20 mouse cellular contexts compared by ENCODE assay signal in genomic region chr11:4103522-4103921, GRCm38 (mm10). TPM values are rescaled to one million over a fixed set of nuclear protein-coding genes. Genes with fewer than 3 reads are reported as not detected.
"Had no signal": no experiment of that assay in that cellular context is flagged by ENCODE, and none has a peak within 500 bp of the region (broad histone marks: within the 10 kb centered on the region; RNA-seq: fewer than 3 reads in every experiment).

No protein-coding gene starts in this region.

- H3K36me3 ChIP-seq: stomach, embryonic 15.5 days had no signal

- H3K27ac ChIP-seq: neural tube, embryonic 15.5 days; stomach, embryonic 15.5 days; stomach, postnatal 0 days had no signal

- H3K4me2 ChIP-seq: neural tube, embryonic 15.5 days; stomach, embryonic 15.5 days had no signal

- H3K27me3 ChIP-seq: neural tube, embryonic 15.5 days; stomach, embryonic 15.5 days had no signal

- H3K4me1 ChIP-seq: neural tube, embryonic 15.5 days; stomach, embryonic 15.5 days had no signal

- H3K4me3 ChIP-seq: neural tube, embryonic 15.5 days; stomach, embryonic 15.5 days had no signal

- DNase-seq: retina, postnatal 1 day; right cerebral cortex, adult 18-20 months; right cerebral cortex, postnatal 14 days; right cerebral cortex, postnatal 25 days; right cerebral cortex, postnatal 4 days; spleen, adult 18-20 months; thymus, adult 18-20 months; thymus, adult 2 months; thymus, postnatal 14 days; thymus, postnatal 25 days; thymus, postnatal 36 days; thymus, postnatal 4 days had no signal

- H3K9me3 ChIP-seq: neural tube, embryonic 15.5 days; stomach, embryonic 15.5 days had no signal

- H3K9ac ChIP-seq: neural tube, embryonic 15.5 days; stomach, embryonic 15.5 days had no signal

RNA-seq across cellular contexts. Expression of gene Mtfp1, which starts 8.3 kb away (rescaled TPM):
- total RNA-seq: neutrophil, adult 5-6 weeks had no signal

RNA-seq across cellular contexts. Expression of gene Sec14l3, which starts 38.9 kb away (rescaled TPM):
- total RNA-seq: neutrophil, adult 5-6 weeks had no signal
- polyA plus RNA-seq: small intestine, adult 2 months; spleen, adult 2 months; stomach, embryonic 14.5 days; urinary bladder, adult 2 months had no signal
